Mouse (Mus musculus): ENCODE data around the gene Tmem200c. TPM values are rescaled to one million over a fixed set of nuclear protein-coding genes. Genes with fewer than 3 reads are reported as not detected.

Gene Tmem200c
- not detected for polyA plus RNA-seq (2015; fragmentation: Illumina TruSeq; extraction: RNeasy Lipid Tissue Mini Kit (QIAGEN cat#74804); ENCODE audit: insufficient read depth, low read depth, low replicate concordance)

DNA sequence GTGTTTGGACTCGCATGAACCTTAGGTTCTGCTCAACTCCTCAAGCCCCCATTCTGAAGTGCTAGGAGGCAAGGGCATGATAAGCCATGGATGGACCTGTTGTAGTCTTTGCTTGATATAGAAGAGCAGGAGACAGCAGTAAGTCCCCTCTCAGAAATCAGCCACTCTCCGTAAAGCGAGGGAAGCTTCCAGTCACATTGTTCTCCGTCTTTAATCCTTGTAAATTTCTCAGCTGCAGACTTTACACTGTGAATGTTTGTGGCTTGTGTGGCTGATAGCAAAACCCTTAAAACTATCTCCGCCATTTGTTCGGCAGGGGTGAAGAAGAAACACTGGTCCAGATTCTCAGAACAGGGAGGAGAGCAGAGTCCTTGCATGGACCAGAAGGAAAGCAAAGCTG lies at the start of gene Tmem200c:
Gene Tmem200c, plus strand, starts transcription at position 301 of the 400 bp plus-strand sequence.

Other genes with a start within 250 kb of the Tmem200c start
- 6.9 TPM for gene Epb41l3, start 249.1 kb downstream of the Tmem200c start, polyA plus RNA-seq (2015; fragmentation: Illumina TruSeq; extraction: RNeasy Lipid Tissue Mini Kit (QIAGEN cat#74804); ENCODE audit: insufficient read depth, low read depth, low replicate concordance)